Mouse (Mus musculus) olfactory bulb, adult 2 months (tissue): ENCODE results near the gene Gm21663.
"Not testable (repeated sequence)": the region's sequence is repeated elsewhere in the genome, so short reads cannot be mapped to it uniquely, and the experiment has no call there.

ENCODE experiments used
- CTCF ChIP-seq: fragments of 200-500 bp; IDR thresholded peaks from 2 replicates; pipeline ENCODE4 v1.5.1; 2012; ENCODE audit warnings: low read depth, mild to moderate bottlenecking, low read length, moderate library complexity; ENCODE audit not compliant: insufficient read depth
- POLR2A ChIP-seq: fragments of 200-500 bp; IDR thresholded peaks from 2 replicates; pipeline ENCODE4 v1.6.1; 2012; ENCODE audit warnings: mild to moderate bottlenecking, low read depth, low read length, moderate library complexity; ENCODE audit not compliant: insufficient read depth

- not testable (repeated sequence) for TF ChIP-seq CTCF, POLR2A
Measured at GRCm38 (mm10) chr5:25942281-25942680, at the start of gene Gm21663.
